Mouse (Mus musculus) CH12.LX (cell line): Measurements from ENCODE around the gene Tbc1d9b.

Experiments used
- BHLHE40 ChIP-seq: IDR thresholded peaks from 2 replicates; pipeline ENCODE4 v1.6.1; 2011; ENCODE audit warnings: mild to moderate bottlenecking, low read depth, low read length, improper control_type of control experiment
- CTCF ChIP-seq, 2 experiments: IDR thresholded peaks in 1 of 2; conservative IDR thresholded peaks in 1 of 2; 2 replicates each; pipeline ENCODE4 v1.5.1; 2011 to 2012; ENCODE audit warnings: low read depth in 2 of 2, low read length in 2 of 2, improper control_type of control experiment in 1 of 2, inconsistent platforms in 1 of 2, mild to moderate bottlenecking in 1 of 2, moderate library complexity in 1 of 2
- E2F4 ChIP-seq: IDR thresholded peaks from 2 replicates; pipeline ENCODE4 v1.6.1; 2011; ENCODE audit warnings: low read depth, low read length, improper control_type of control experiment; ENCODE audit not compliant: insufficient replicate concordance
- ETS1 ChIP-seq: conservative IDR thresholded peaks from 2 replicates; pipeline ENCODE4 v1.6.1; 2012; ENCODE audit warnings: low read depth, mild to moderate bottlenecking, inconsistent platforms, low read length, improper control_type of control experiment, moderate library complexity
- IRF4 ChIP-seq: IDR thresholded peaks from 2 replicates; pipeline ENCODE4 v1.6.1; 2014; ENCODE audit warnings: low read depth, mild to moderate bottlenecking, inconsistent platforms, low read length, improper control_type of control experiment
- KAT2A ChIP-seq: IDR thresholded peaks from 2 replicates; pipeline ENCODE4 v1.6.1; 2012; ENCODE audit warnings: low read length, improper control_type of control experiment, inconsistent platforms; ENCODE audit not compliant: insufficient replicate concordance
- MAFK ChIP-seq: IDR thresholded peaks from 2 replicates; pipeline ENCODE4 v1.6.1; 2011; ENCODE audit warnings: low read length, improper control_type of control experiment; ENCODE audit not compliant: insufficient replicate concordance
- MYC ChIP-seq: IDR thresholded peaks from 2 replicates; pipeline ENCODE4 v1.6.1; 2011; ENCODE audit warnings: low read depth, mild to moderate bottlenecking, improper control_type of control experiment, low read length
- POLR2A ChIP-seq: IDR thresholded peaks from 2 replicates; pipeline ENCODE4 v1.6.1; 2011; ENCODE audit warnings: low read depth, mild to moderate bottlenecking, improper control_type of control experiment, low read length
- RAD21 ChIP-seq: IDR thresholded peaks from 2 replicates; pipeline ENCODE4 v1.6.1; 2011; ENCODE audit warnings: low read depth, mild to moderate bottlenecking, low read length, improper control_type of control experiment, moderate library complexity
- RCOR1 ChIP-seq: conservative IDR thresholded peaks from 2 replicates; pipeline ENCODE4 v1.6.1; 2012; ENCODE audit warnings: low read depth, mild to moderate bottlenecking, inconsistent platforms, low read length, improper control_type of control experiment
- SIN3A ChIP-seq: IDR thresholded peaks from 2 replicates; pipeline ENCODE4 v1.6.1; 2012; ENCODE audit warnings: low read length, improper control_type of control experiment, inconsistent platforms
- TBP ChIP-seq: conservative IDR thresholded peaks from 2 replicates; pipeline ENCODE4 v1.6.1; 2011; ENCODE audit warnings: low read depth, low read length, improper control_type of control experiment
- ZNF384 ChIP-seq: IDR thresholded peaks from 2 replicates; pipeline ENCODE4 v1.6.1; 2012; ENCODE audit warnings: low read depth, low read length, improper control_type of control experiment, inconsistent platforms

- TF ChIP-seq CTCF (conservative IDR thresholded peaks at IDR 0.05 in 1 of 2, IDR thresholded peaks at IDR 0.05 in 1 of 2; ENCODE audit: low read depth in 2 of 2, low read length in 2 of 2) (no peak), MAFK (no peak), TBP (no peak), RCOR1 (no peak), POLR2A (no peak), BHLHE40 (no peak), KAT2A (no peak), MYC (no peak), E2F4 (no peak), ZNF384 (no peak), SIN3A (no peak), IRF4 (no peak), RAD21 (no peak), ETS1 (no peak)
Measured at GRCm38 (mm10) chr11:50100548-50101307, 30.5 kb upstream of the Tbc1d9b start.
